9 mouse cellular contexts compared by ENCODE assay signal in the genomic region with DNA sequence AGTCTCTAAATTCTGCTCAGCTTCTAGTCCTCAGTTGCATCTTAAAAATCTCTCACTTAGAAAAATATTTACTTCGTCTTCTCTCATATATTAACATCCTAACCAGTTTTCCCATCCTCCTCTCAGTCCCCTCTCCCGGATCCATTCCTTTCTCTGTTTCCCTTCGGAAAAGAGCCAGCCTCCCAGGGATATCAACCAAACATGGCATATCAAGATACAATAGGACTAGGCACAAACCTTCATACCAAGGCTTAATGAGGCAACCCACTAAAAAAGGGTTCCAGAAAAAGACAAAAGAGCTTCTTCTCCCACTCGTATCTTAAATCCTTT. TPM values are rescaled to one million over a fixed set of nuclear protein-coding genes. Genes with fewer than 3 reads are reported as not detected.
DNase-seq lines count a peak whose midpoint lies in the region; ATAC-seq and TF ChIP-seq lines count a peak whose summit lies in the region.
"Had no signal": no experiment of that assay in that cellular context is flagged by ENCODE, and none has a peak within 500 bp of the region (broad histone marks: within the 10 kb centered on the region; RNA-seq: fewer than 3 reads in every experiment).

No protein-coding gene starts in this region.

- H3K27ac ChIP-seq in layer of hippocampus, adult 2 months: peak overlapping the region; percentile 92
- H3K27ac ChIP-seq in embryonic facial prominence, embryonic 11.5 days (replicated peaks; ENCODE audit: low read depth, low read length): no peak overlapping the region; the same call in 1 of the 2 replicates
- H3K27ac ChIP-seq in intestine, embryonic 15.5 days: peak overlapping the region; percentile 75
- H3K27ac ChIP-seq in neural tube, embryonic 12.5 days: 0 out of 2 replicates have a peak overlapping the region, but pooled peaks have one; percentile 2

- no peak for DNase-seq in layer of hippocampus, adult 2 months (ENCODE audit: low spot score in 2 of 2)
- DNase-seq in layer of hippocampus, adult 9-10 months (ENCODE audit: low spot score): no peak
- DNase-seq in embryonic facial prominence, embryonic 11.5 days (ENCODE audit: low spot score): no peak
- no peak for DNase-seq in cerebellum, adult 18-20 months
- DNase-seq in adrenal gland, postnatal 25 days: no peak
- no peak for DNase-seq in lung, postnatal 36 days

- H3K36me3 ChIP-seq in embryonic facial prominence, embryonic 11.5 days (replicated peaks; ENCODE audit: control insufficient read depth, insufficient read depth, low read depth, low read length): no peaks in the 10 kb centered on the region
- H3K36me3 ChIP-seq in intestine, embryonic 15.5 days: no peaks in the 10 kb centered on the region
- no peaks in the 10 kb centered on the region for H3K36me3 ChIP-seq in neural tube, embryonic 12.5 days

- peak overlapping the region; percentile 52; the same call in 1 of the 2 replicates for H3K9ac ChIP-seq in embryonic facial prominence, embryonic 11.5 days (replicated peaks; ENCODE audit: low read length)
- H3K9ac ChIP-seq in intestine, embryonic 15.5 days: peak overlapping the region; percentile 50
- H3K9ac ChIP-seq in neural tube, embryonic 12.5 days: 0 out of 2 replicates have a peak overlapping the region, but pooled peaks have one; percentile 38

- peak; percentile 37; the same call in 1 of the 2 replicates for ATAC-seq in embryonic facial prominence, embryonic 11.5 days (replicated peaks; ENCODE audit: insufficient number of reproducible peaks, low FRiP score, low TSS enrichment, low read depth)
- ATAC-seq in intestine, embryonic 15.5 days: peak; percentile 26
- peak; percentile 74 for ATAC-seq in neural tube, embryonic 12.5 days (ENCODE audit: low FRiP score, low read depth)

- H3K4me2 ChIP-seq in embryonic facial prominence, embryonic 11.5 days (ENCODE audit: low read depth, low read length): peak overlapping the region; percentile 40; the same call in 1 of the 2 replicates
- peak overlapping the region; percentile 59 for H3K4me2 ChIP-seq in intestine, embryonic 15.5 days (replicated peaks)
- peak overlapping the region; percentile 60 for H3K4me2 ChIP-seq in neural tube, embryonic 12.5 days (replicated peaks)

- H3K4me1 ChIP-seq in embryonic facial prominence, embryonic 11.5 days (ENCODE audit: control insufficient read depth, insufficient read depth, low read length): no peaks in the 10 kb centered on the region
- no peaks in the 10 kb centered on the region for H3K4me1 ChIP-seq in intestine, embryonic 15.5 days (replicated peaks)
- H3K4me1 ChIP-seq in neural tube, embryonic 12.5 days: no peaks in the 10 kb centered on the region

- 22% methylated on average over 4 of the region's 4 CpGs for WGBS in embryonic facial prominence, embryonic 11.5 days
- whole genome bisulfite sequencing in intestine, embryonic 15.5 days: 30% methylated on average over 4 of the region's 4 CpGs
- 20% methylated on average over 4 of the region's 4 CpGs for WGBS in neural tube, embryonic 12.5 days

- peak overlapping the region; percentile 73 for H3K4me3 ChIP-seq in layer of hippocampus, adult 2 months
- peak overlapping the region; percentile 55 for H3K4me3 ChIP-seq in embryonic facial prominence, embryonic 11.5 days (ENCODE audit: low read depth, low read length)
- peak overlapping the region; percentile 56 for H3K4me3 ChIP-seq in intestine, embryonic 15.5 days (replicated peaks)
- peak overlapping the region; percentile 60 for H3K4me3 ChIP-seq in neural tube, embryonic 12.5 days

- H3K9me3 ChIP-seq in embryonic facial prominence, embryonic 11.5 days (replicated peaks; ENCODE audit: control insufficient read depth, low read length): no peaks in the 10 kb centered on the region
- no peaks in the 10 kb centered on the region for H3K9me3 ChIP-seq in intestine, embryonic 15.5 days
- no peaks in the 10 kb centered on the region for H3K9me3 ChIP-seq in neural tube, embryonic 12.5 days

- H3K27me3 ChIP-seq in embryonic facial prominence, embryonic 11.5 days (ENCODE audit: control insufficient read depth, insufficient read depth, low read length): no peaks in the 10 kb centered on the region
- H3K27me3 ChIP-seq in intestine, embryonic 15.5 days (replicated peaks): no peaks in the 10 kb centered on the region
- no peaks in the 10 kb centered on the region for H3K27me3 ChIP-seq in neural tube, embryonic 12.5 days (replicated peaks)

- TF ChIP-seq CTCF in layer of hippocampus, adult 2 months (conservative IDR thresholded peaks at IDR 0.05): no peak

RNA-seq across cellular contexts. Expression of a gene that starts 0.2 kb away (rescaled TPM):
- 10 to 100 TPM; 57.2 to 57.3 TPM for total RNA-seq in layer of hippocampus, adult 2 months (2021)
- 23.4 and 26.0 TPM in 2 replicates for polyA plus RNA-seq in embryonic facial prominence, embryonic 11.5 days (2014; fragmentation: Nextera tagmentation; extraction: Ambion mirVana)
- 12.0 and 13.7 TPM in 2 replicates for polyA plus RNA-seq in intestine, embryonic 15.5 days (2015; fragmentation: Nextera tagmentation; extraction: Ambion mirVana)
- polyA plus RNA-seq in neural tube, embryonic 12.5 days (2016; fragmentation: Nextera tagmentation; extraction: Ambion mirVana): 29.4 and 32.6 TPM in 2 replicates
- total RNA-seq in adrenal gland, postnatal 25 days (2021): 9.3 and 11.8 TPM in 2 replicates

RNA-seq across cellular contexts. Expression of a gene that starts 28.7 kb away (rescaled TPM):
- 10 to 100 TPM; 19.5 to 23.9 TPM for total RNA-seq in layer of hippocampus, adult 2 months (2021)
- polyA plus RNA-seq in embryonic facial prominence, embryonic 11.5 days (2014; fragmentation: Nextera tagmentation; extraction: Ambion mirVana): 21.6 and 25.2 TPM in 2 replicates
- 6.5 and 7.6 TPM in 2 replicates for polyA plus RNA-seq in intestine, embryonic 15.5 days (2015; fragmentation: Nextera tagmentation; extraction: Ambion mirVana)
- 14.2 and 16.4 TPM in 2 replicates for polyA plus RNA-seq in neural tube, embryonic 12.5 days (2016; fragmentation: Nextera tagmentation; extraction: Ambion mirVana)
- 11.5 and 12.3 TPM in 2 replicates for total RNA-seq in adrenal gland, postnatal 25 days (2021)

RNA-seq across cellular contexts. Expression of a gene that starts 51.3 kb away (rescaled TPM):
- not detected for total RNA-seq in layer of hippocampus, adult 2 months (2021)
- polyA plus RNA-seq in embryonic facial prominence, embryonic 11.5 days (2014; fragmentation: Nextera tagmentation; extraction: Ambion mirVana): not detected in 2 replicates
- 0.21 and 0.48 TPM in 2 replicates for polyA plus RNA-seq in intestine, embryonic 15.5 days (2015; fragmentation: Nextera tagmentation; extraction: Ambion mirVana)
- polyA plus RNA-seq in neural tube, embryonic 12.5 days (2016; fragmentation: Nextera tagmentation; extraction: Ambion mirVana): 0.11 and 0.19 TPM in 2 replicates
- 0.18 TPM in 1 of 2 replicates, not detected in the other for total RNA-seq in adrenal gland, postnatal 25 days (2021)
- polyA plus RNA-seq: activated CD4-positive, CD25-positive, alpha-beta regulatory T cell, adult 4 months had no signal
